Mouse (Mus musculus) CH12.LX (cell line): Measurements from ENCODE around the gene Cela1. TPM values are rescaled to one million over a fixed set of nuclear protein-coding genes. Genes with fewer than 3 reads are reported as not detected.
A peak's percentile ranks its signal among the peaks of the same experiment; 100 is the strongest.

ENCODE experiments used
- DNase-seq: peaks from one replicate; pipeline ENCODE4 v3.0.0-alpha.2; 2013; ENCODE audit errors: extremely low read depth
- H3K27ac ChIP-seq: 2 replicates; pipeline ENCODE4 v1.5.1; 2012; ENCODE audit warnings: low read depth, mild to moderate bottlenecking, control low read depth, moderate library complexity; ENCODE audit not compliant: insufficient read depth
- H3K27me3 ChIP-seq: replicated peaks from 2 replicates; pipeline ENCODE3; 2012; ENCODE audit warnings: inconsistent platforms
- H3K36me3 ChIP-seq, 2 experiments: replicated peaks in 1 of 2; 2 replicates each; pipeline versions ENCODE3 to v1.6.1; 2012; ENCODE audit warnings: inconsistent platforms in 1 of 2, low read length in 1 of 2, mild to moderate bottlenecking in 1 of 2, mixed read lengths in 1 of 2, moderate library complexity in 1 of 2; ENCODE audit not compliant: control insufficient read depth in 1 of 2, insufficient read depth in 1 of 2
- H3K4me1 ChIP-seq, 2 experiments: 2 replicates each; pipeline ENCODE4 v1.6.1; 2012; ENCODE audit warnings: inconsistent platforms in 1 of 2, moderate library complexity in 1 of 2; ENCODE audit not compliant: insufficient read depth in 2 of 2, control insufficient read depth in 1 of 2
- H3K4me2 ChIP-seq: 2 replicates; pipeline ENCODE4 v1.6.1; 2012; ENCODE audit warnings: low read depth, mild to moderate bottlenecking, control low read depth; ENCODE audit not compliant: poor library complexity, insufficient read depth, severe bottlenecking
- H3K4me3 ChIP-seq, 3 experiments: fragments of 150-350 bp in 1 of 3; sonication (generic) in 1 of 3; replicated peaks in 1 of 3; 2 replicates each; pipeline versions ENCODE3 to v1.5.1; 2011 to 2012; ENCODE audit warnings: low read depth in 2 of 3, low read length in 2 of 3, mild to moderate bottlenecking in 2 of 3, moderate library complexity in 2 of 3, control low read depth in 1 of 3, improper control_type of control experiment in 1 of 3, inconsistent platforms in 1 of 3, mixed read lengths in 1 of 3; ENCODE audit not compliant: poor library complexity in 1 of 3
- H3K79me2 ChIP-seq: replicated peaks from 2 replicates; pipeline ENCODE4 v1.6.1; 2012; ENCODE audit warnings: mild to moderate bottlenecking, moderate library complexity; ENCODE audit not compliant: control insufficient read depth, poor library complexity, insufficient read depth, severe bottlenecking; ENCODE audit errors: extremely low read depth
- H3K9ac ChIP-seq: 2 replicates; pipeline ENCODE4 v1.6.1; 2012; ENCODE audit warnings: low read depth, mild to moderate bottlenecking, control low read depth, moderate library complexity; ENCODE audit not compliant: insufficient read depth
- H3K9me3 ChIP-seq: replicated peaks from 2 replicates; pipeline ENCODE3; 2012; ENCODE audit warnings: low read length, inconsistent platforms, mixed read lengths
- CHD1 ChIP-seq: IDR thresholded peaks from 2 replicates; pipeline ENCODE4 v1.6.1; 2012; ENCODE audit warnings: low read depth, low read length, improper control_type of control experiment, inconsistent platforms
- CHD2 ChIP-seq: IDR thresholded peaks from 2 replicates; pipeline ENCODE4 v1.6.1; 2011; ENCODE audit warnings: low read length, improper control_type of control experiment
- EP300 ChIP-seq: IDR thresholded peaks from 2 replicates; pipeline ENCODE4 v1.6.1; 2011; ENCODE audit warnings: low read length, improper control_type of control experiment
- ETS1 ChIP-seq: conservative IDR thresholded peaks from 2 replicates; pipeline ENCODE4 v1.6.1; 2012; ENCODE audit warnings: low read depth, mild to moderate bottlenecking, inconsistent platforms, low read length, improper control_type of control experiment, moderate library complexity
- IRF4 ChIP-seq: IDR thresholded peaks from 2 replicates; pipeline ENCODE4 v1.6.1; 2014; ENCODE audit warnings: low read depth, mild to moderate bottlenecking, inconsistent platforms, low read length, improper control_type of control experiment
- JUN ChIP-seq: IDR thresholded peaks from 2 replicates; pipeline ENCODE4 v1.6.1; 2011; ENCODE audit warnings: low read depth, mild to moderate bottlenecking, low read length, improper control_type of control experiment, moderate library complexity; ENCODE audit not compliant: insufficient read depth
- JUND ChIP-seq: conservative IDR thresholded peaks from 2 replicates; pipeline ENCODE4 v1.6.1; 2011; ENCODE audit warnings: low read depth, low read length, improper control_type of control experiment
- MAZ ChIP-seq: IDR thresholded peaks from 2 replicates; pipeline ENCODE4 v1.6.1; 2012; ENCODE audit warnings: low read depth, mild to moderate bottlenecking, inconsistent platforms, low read length, improper control_type of control experiment, moderate library complexity
- MXI1 ChIP-seq: IDR thresholded peaks from 2 replicates; pipeline ENCODE4 v1.6.1; 2011; ENCODE audit warnings: mild to moderate bottlenecking, low read depth, low read length, improper control_type of control experiment
- NRF1 ChIP-seq: IDR thresholded peaks from 2 replicates; pipeline ENCODE4 v1.6.1; 2014; ENCODE audit warnings: low read depth, mild to moderate bottlenecking, inconsistent platforms, low read length, improper control_type of control experiment, moderate library complexity
- RCOR1 ChIP-seq: conservative IDR thresholded peaks from 2 replicates; pipeline ENCODE4 v1.6.1; 2012; ENCODE audit warnings: low read depth, mild to moderate bottlenecking, inconsistent platforms, low read length, improper control_type of control experiment
- UBTF ChIP-seq: IDR thresholded peaks from 2 replicates; pipeline ENCODE4 v1.6.1; 2012; ENCODE audit warnings: low read depth, mild to moderate bottlenecking, inconsistent platforms, low read length, improper control_type of control experiment, moderate library complexity
- dilution Hi-C: fragments of 300-500 bp; cut with MboI; formaldehyde crosslinking; loops from 2 replicates; pipeline ENCODE4 v1.14.3; 2020; ENCODE audit warnings: low sequenced_read_pairs; ENCODE audit not compliant: extremely low pct_unique_long_range_greater_than_20kb, extremely low pct_ligation_motif_present
- in situ Hi-C: fragments of 300-500 bp; cut with MboI; formaldehyde crosslinking; loops from 3 replicates; pipeline ENCODE4 v1.14.3; 2019; ENCODE audit warnings: low sequenced_read_pairs, low pct_ligation_motif_present, low pct_unique_long_range_greater_than_20kb, mixed read lengths
- polyA plus RNA-seq: library from polyadenylated mRNA; unstranded; fragments of >175 nt; gene quantifications from 2 replicates; pipeline ENCODE4 v1.2.1, GENCODE M21; 2012; ENCODE audit warnings: low read depth; ENCODE audit not compliant: insufficient read length
- total RNA-seq, 2 experiments: library from RNA; depleted of rRNA; stranded (reverse); fragments of 300-350 nt in 1 of 2; fragments of >200 nt in 1 of 2; gene quantifications; 2 replicates each; pipeline ENCODE4 v1.2.3; 2012 to 2014

Gene Cela1
- total and polyA plus RNA-seq, 3 experiments: 1.3 to 4.8 (median 3.3) TPM

GRCm38 (mm10) chr15:100667420-100667819 lies 20.3 kb downstream of the Cela1 start (continued):
- TF ChIP-seq CHD2 (no peak), JUN (no peak), MAZ (no peak), JUND (no peak), RCOR1 (peak; percentile 38; the same call in 1 of the 2 replicates), UBTF (no peak), MXI1 (peak; percentile 24; the same call in 1 of the 2 replicates), NRF1 (no peak), CHD1 (no peak)

GRCm38 (mm10) chr15:100666851-100667250 lies 20.9 kb downstream of the Cela1 start:
- H3K79me2 ChIP-seq: peaks cover 49% of the 10 kb centered on the region
- DNase-seq: no peak
- H3K4me1 ChIP-seq: peaks cover 23 to 82% of the 10 kb centered on the region in 2 experiments
- peak overlapping the region; percentile 55 for H3K27ac ChIP-seq
- H3K27me3 ChIP-seq: no peaks in the 10 kb centered on the region
- dilution Hi-C loops: no loop called here
- no peak for TF ChIP-seq RCOR1
- peak overlapping the region; percentile 64 for H3K4me2 ChIP-seq
- H3K9ac ChIP-seq: peak overlapping the region; percentile 85
- H3K9me3 ChIP-seq: no peaks in the 10 kb centered on the region
- in situ Hi-C loops: no loop called here
- H3K36me3 ChIP-seq: peaks cover 3 to 25% of the 10 kb centered on the region in 2 experiments
- peak overlapping the region; percentile 29 to 41 (median 38) for H3K4me3 ChIP-seq

DNA sequence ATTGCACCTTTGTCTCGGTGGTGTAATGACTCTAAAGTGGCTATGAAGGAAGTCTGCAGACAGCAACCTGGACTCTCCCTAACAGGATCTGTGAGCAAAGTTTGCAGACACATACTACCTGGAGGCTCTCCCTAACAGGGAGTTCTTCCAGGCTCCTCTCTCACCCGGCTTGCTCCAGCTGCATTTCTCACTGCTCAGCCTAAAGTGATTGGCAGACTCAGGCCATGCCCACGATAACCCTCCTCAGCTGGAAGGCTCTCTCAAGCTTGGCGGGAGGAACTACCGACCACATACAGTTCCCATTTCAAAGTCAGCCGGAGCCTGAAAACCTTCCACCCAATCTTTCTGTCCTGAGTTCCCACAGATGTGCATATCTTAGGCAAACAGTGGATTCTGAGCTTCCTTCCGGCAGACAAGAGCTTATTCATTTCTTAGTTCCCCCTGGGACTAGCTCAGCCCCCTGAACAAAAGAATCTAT lies 21.5 kb downstream of the Cela1 start:
- Histone ChIP-seq H3K9me3 (no peaks in the 10 kb centered on the region), H3K4me3 (peak overlapping the region; percentile 29 to 50 (median 41)), H3K27ac (peak overlapping the region; percentile 69), H3K79me2 (peaks cover 49% of the 10 kb centered on the region), H3K4me2 (peak overlapping the region; percentile 64), H3K36me3 (peaks cover 3 to 31% of the 10 kb centered on the region in 2 experiments), H3K4me1 (peaks cover 20 to 82% of the 10 kb centered on the region in 2 experiments), H3K27me3 (no peaks in the 10 kb centered on the region), H3K9ac (peak overlapping the region; percentile 85; the same call in 1 of the 2 replicates)
- dilution Hi-C loops (no loop called here), in situ Hi-C loops (no loop called here)
- peak; percentile 59 for DNase-seq
- TF ChIP-seq EP300: 0 out of 2 replicates have a peak, but pooled peaks have one; percentile 31
- peak; percentile 44; the same call in 1 of the 2 replicates for TF ChIP-seq IRF4
- TF ChIP-seq ETS1: peak; percentile 58
- no peak for TF ChIP-seq CHD1
